Mouse (Mus musculus) monocyte, adult 5-6 weeks (primary cell): ENCODE results near the gene 4933411K16Rik. TPM values are rescaled to one million over a fixed set of nuclear protein-coding genes. Genes with fewer than 3 reads are reported as not detected.
"Not testable (repeated sequence)": the region's sequence is repeated elsewhere in the genome, so short reads cannot be mapped to it uniquely, and the experiment has no call there.

Source experiments
- ATAC-seq: fragments of 153-309, 156-312 bp; replicated peaks from 2 replicates; pipeline ENCODE4 v1.8.0; 2017; ENCODE audit warnings: mild to moderate bottlenecking; ENCODE audit not compliant: low TSS enrichment, insufficient number of reproducible peaks, severe bottlenecking, poor library complexity, low FRiP score
- total RNA-seq: library from RNA; stranded (forward); fragments of 200-1000, 200-491, 200-594 nt; gene quantifications from 3 replicates; pipeline ENCODE4 v1.2.3, GENCODE M21; 2017

The 4933411K16Rik gene
- total RNA-seq, 1 experiment from 2014 or later = 0.67 TPM

DNA sequence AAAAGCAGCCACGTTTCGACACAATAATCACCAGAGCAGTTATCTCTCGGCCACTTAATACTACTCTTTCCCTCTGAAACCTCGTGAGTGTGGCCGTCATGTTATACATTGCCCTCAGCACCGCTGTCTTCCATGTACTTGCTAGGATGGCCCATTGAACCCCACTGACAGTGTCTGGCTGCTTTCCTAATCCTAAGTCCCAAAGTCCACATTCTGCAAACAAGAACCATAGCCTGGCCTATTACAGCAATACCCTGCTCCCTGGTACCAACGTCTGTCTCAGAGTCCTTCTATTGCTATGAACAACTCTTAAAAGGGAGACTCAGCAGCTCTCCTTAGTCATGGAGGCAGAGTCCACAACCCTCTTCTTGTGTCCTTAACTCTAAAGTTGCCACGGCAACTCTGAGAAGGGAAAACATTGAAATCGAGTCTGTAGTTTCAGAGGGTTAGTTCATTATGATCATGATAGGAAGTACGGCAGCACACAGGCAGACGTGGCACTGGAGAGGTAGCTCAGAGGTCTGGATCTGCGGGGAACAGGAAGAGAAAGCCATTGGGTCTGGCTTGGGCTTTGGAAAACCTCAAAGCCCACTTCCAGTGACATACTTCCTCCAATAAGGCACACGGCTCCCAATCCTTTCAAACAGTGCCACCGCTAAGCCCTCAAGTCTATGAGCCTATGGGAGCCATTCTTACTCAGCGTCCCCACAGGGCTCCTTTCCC lies 20.0 kb downstream of the 4933411K16Rik start:
- ATAC-seq = no peak

DNA sequence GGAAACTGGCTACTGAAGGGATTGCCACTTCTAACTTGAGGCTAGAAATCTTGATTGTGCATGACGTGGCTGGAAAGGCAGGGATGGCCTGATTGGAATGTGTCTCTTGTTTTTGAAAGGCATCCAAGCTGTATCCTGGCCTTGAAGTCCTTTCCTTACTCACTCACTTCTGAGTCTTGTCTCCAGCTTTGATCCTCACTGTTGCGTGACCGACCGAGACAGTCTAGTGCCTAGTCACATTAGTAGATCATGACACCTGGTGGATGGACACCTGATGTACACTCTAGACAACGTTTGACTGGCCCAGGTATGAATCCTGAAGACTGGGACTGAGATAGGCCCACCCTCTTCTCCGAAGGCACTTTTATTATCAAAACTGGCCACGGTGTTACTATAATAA lies 20.8 kb downstream of the 4933411K16Rik start:
- no peak for ATAC-seq

GRCm38 (mm10) chr19:42075051-42075450 lies 23.0 kb downstream of the 4933411K16Rik start:
- no peak for ATAC-seq

GRCm38 (mm10) chr19:42075992-42076391 lies 23.9 kb downstream of the 4933411K16Rik start:
- ATAC-seq = no peak

- no peak for ATAC-seq
Measured at GRCm38 (mm10) chr19:42078566-42078965, 26.5 kb downstream of the 4933411K16Rik start.

- no peak for ATAC-seq
Measured at GRCm38 (mm10) chr19:42079006-42079405, 27.0 kb downstream of the 4933411K16Rik start.

DNA sequence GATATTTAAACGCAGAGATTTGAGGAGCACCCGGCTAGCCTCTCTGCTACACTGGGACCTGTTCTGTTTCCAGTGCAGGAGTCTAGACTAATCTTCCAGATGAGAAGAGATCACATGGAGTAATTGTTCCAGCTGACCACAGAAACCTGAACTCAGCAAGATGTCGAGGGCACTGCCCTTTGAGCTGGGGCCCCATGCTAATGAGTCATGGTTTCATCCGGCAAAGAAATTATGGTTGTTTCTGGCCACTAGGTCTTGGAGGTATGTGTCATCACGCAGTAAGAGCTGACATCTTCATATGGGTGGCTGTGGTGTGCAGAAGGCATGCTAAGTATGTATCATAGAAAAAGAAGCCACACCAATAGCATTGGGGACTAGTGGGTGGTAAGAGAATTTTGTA lies 27.9 kb downstream of the 4933411K16Rik start:
- ATAC-seq = no peak

GRCm38 (mm10) chr19:42080469-42080868 lies 28.4 kb downstream of the 4933411K16Rik start:
- ATAC-seq = no peak

DNA sequence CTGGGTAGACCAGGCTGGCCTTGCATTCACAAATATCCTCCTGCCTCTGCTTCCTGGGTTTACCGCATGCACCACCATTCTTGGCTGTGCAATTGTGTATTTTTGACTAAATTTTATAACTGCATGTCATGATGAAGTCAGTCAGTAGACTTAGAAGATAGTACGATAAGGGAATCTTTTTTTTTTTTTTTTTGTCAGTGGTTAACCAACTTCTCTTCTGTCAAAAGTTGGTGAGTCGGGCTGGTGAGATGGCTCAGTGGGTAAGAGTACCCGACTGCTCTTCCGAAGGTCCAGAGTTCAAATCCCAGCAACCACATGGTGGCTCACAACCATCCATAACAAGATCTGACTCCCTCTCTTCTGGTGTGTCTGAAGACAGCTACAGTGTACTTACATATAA lies 29.6 kb downstream of the 4933411K16Rik start:
- ATAC-seq = not testable (repeated sequence)

GRCm38 (mm10) chr19:42085690-42086089 lies 33.6 kb downstream of the 4933411K16Rik start:
- ATAC-seq = no peak

- no peak for ATAC-seq
Measured at GRCm38 (mm10) chr19:42086166-42086565, 34.1 kb downstream of the 4933411K16Rik start, which contains the start of gene Morn4. Gene Morn4, minus strand, starts transcription at chr19:42086357.

DNA sequence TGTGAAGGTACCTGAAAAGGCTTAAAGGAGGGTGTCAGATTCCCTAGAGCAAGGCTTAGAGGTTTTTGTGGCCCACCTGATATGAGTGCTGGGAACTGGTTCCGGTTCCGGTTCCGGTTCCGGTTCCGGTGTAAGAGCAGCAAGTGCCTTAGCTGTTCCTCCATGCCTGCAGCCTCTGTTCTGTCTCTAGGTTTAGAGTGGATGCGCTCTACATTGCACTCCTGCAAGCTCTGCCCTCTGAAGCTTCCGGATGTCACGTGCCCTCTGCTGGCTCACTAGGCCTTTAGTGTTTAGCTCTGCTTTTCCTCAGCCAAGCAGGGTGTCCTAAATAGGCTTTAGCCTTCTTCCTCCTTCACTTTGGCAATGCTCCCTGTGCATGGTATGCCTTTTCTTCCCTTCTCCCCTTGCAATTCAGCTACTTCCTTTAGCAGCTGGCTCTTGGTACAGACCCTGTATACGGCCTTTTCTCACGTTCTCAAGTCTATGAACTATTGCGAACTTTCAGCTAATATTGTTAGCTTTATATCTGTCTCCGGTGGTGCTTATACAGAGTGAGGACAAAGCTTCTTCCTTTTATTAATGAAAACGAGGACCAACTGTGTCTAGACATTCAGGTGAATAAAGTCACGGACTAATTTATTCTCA lies 37.2 kb downstream of the 4933411K16Rik start:
- ATAC-seq = peak; percentile 59

GRCm38 (mm10) chr19:42089748-42090595 lies 37.9 kb downstream of the 4933411K16Rik start, which contains the start of gene Pi4k2a:
Gene Pi4k2a, plus strand, starts transcription at chr19:42090470.
- ATAC-seq = peak; percentile 97

DNA sequence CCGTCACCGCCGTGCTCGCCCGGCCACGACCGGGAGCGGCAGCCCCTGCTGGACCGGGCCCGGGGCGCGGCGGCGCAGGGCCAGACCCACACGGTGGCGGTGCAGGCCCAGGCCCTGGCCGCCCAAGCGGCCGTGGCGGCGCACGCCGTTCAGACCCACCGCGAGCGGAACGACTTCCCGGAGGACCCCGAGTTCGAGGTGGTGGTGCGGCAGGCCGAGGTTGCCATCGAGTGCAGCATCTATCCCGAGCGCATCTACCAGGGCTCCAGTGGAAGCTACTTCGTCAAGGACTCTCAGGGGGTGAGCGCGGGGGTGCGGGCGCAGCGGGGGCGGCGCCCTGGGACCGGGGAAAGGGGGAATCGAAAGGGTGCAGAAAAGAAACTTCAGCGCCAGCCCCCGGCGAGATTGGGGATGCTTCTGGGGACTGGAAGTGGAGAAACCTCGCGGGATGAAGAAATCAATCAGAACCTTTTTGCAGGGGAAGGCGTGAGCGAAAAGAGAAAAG lies 38.6 kb downstream of the 4933411K16Rik start:
- ATAC-seq = peak; percentile 32

GRCm38 (mm10) chr19:42099406-42099805 lies 47.4 kb downstream of the 4933411K16Rik start:
- ATAC-seq = no peak
